Mouse (Mus musculus): ENCODE measurements around the gene Opn4.

Gene Opn4

DNA sequence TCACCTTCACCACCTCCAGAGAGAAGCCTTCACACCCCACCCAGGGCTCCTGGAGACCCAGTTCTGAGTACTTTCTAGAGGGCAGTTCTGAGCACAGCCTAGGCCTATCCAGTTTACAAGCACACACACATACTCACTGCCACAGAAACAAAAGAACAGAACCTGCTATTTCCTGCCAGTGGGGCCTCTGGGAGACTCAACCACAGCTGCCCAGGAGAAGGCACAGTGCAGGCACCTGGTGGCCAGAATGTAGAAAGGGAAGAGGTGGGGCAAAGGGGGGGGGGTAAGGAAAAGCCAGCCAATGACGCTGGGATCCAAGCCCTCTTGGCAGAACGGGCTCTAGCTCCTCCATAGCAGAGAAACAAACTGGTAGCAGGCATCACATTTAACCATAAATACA lies 37.5 kb downstream of the Opn4 start:
- no peak for DNase-seq (ENCODE audit: low spot score in 2 of 2)

DNA sequence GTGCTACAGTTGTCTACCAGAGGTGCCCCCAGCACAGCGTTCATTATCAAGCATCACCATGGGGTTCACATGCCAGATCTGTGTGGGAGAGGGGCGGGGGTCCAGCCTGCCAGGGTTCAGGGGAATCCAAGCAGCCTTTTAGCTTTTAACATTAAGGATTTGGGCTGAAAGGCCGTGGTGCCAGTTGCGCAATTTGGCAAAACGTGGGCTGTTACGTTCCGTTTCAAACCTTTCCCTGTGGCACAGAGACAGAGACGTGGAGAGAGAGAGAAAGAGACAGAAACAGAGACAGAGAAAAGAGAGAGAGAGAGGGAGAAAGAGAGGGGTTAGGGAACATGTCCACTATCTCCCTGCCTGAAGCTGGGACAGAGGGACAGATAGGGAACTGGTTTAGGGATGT lies 38.3 kb downstream of the Opn4 start:
- no peak for DNase-seq (ENCODE audit: low spot score in 2 of 2)

DNA sequence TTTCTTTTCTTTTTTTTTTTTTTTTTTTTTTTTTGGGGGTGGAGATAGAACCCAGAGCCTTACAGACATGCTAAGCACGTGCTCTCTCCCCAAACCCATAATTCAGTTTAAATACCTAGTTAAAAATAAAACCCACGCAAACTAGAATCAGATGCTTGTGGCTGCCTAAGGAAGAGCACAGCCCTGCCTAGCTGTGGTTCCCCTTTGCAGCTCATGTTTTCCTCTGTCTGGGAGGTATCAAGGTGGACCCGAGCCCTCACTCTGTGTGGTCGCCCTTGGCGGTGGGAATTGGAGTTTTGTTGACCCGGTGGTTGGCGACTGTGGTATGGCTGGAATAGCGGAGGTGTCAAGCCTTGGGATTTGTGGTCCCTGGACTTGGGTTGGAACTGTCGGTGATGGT lies 41.0 kb downstream of the Opn4 start:
- no peak for DNase-seq (ENCODE audit: low spot score in 2 of 2)

DNA sequence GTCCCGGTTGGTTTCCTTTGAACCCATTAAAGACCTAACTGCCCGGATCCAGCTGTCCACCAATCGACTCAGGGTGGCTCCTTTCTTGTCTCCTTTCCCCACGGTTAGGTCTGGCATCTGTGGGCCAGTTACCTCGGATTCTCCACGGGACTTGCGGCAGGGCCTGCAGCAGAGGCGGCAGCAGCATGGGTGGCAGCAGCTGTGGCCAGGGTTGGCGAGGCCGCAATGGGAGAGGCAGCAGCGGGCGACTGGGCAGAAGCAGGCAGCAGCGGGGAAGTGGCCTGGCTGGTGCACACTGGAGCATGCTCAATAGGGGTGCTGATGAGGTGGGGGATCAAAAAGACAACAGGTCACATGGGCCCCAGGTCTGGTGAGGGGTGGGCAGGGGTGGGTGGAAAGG lies 44.7 kb downstream of the Opn4 start:
- no peak for DNase-seq (ENCODE audit: low spot score in 2 of 2)

DNA sequence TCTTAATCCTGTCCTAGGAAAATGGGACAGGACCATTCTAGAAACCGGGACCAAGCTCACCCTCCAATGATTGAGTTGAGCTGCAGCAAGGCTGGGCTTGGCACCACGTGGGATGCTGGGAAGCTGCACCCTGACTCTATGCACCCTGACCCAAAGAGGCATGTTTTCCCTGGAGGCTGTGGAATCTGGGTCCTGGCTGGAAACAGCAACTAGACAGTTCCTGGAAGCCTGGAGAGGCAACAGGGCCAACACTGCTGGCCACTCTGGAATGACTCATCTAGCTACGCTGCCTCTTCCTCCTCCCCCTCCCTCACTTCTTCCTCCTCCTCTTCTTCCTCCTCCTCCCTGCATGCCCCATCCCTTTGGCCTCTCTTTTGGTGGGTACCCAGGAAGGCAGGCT lies 45.9 kb downstream of the Opn4 start:
- no peak for DNase-seq (ENCODE audit: low spot score in 2 of 2)

DNA sequence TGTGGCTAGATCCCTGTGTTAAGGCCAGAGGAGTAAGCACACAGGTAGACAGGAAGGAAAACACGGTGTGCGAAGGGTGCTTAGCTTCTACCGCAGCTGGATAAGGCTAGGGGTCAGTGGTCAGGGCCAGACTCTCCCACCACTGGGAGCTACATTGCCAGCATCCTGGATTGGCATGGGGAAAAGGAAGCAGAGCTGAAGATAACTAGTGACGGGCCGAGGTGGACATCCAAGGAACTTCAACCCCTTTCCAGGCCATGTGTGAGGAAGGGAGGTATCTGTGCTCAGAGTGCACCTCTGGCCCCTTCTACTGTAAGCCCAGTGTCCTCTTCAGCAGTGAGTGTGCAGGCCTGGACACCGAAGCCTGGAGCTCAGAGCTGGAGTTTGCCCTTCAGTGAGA lies 46.5 kb downstream of the Opn4 start:
- DNase-seq (ENCODE audit: low spot score in 2 of 2) = no peak

DNA sequence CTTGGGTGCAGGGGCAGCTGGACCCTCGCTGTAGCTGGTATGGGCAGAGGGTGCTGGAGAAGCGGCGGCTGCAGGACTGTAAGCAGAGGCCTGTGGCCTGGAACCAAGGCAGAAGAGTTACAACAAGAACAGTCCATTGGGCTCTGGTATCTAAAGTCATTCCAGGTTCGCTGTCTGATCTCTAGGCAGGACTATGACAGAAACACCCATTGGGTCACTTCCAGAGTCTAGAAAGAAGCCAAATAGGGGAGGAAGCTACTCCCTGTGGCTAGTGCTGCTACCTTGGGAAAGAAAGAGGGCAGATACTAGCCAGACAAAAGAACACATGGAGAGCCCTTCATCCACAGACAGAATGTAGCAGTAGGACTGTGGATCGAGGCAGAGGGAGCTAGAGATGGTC lies 47.7 kb downstream of the Opn4 start:
- no peak for DNase-seq (ENCODE audit: low spot score in 2 of 2)

DNA sequence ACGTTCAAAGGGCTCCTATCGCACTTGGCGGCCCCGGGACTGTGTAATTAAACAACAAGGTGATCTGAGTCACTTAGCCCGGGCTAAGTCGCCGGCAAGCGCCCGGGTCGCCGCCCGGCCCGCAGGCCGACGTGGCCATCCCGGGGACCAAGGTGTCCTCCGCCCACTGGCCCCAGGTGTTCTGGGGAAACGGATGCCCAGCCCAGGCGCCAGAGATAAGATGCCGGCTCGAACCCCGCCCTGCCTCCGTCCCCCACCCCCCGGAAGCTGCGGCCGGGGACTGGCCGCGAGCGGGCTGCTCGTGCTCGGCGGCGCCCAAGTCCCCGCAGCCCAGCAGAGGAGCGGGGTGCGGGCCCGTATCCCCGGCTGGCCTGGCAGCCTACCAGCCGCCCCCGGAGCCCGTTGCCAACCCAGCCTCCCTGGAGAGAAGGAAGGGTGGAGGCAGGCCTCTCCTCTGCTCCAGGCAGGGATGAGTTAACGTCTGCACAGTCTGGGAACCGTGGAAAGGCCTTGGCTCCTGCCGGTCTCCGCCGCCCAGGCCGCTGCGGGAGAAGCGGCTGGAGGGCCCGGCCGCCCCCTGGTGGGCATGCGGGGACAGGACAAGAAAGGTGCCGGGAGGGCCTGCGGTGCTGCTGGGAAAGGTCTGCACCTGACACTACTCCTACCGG lies 50.8 kb downstream of the Opn4 start:
- peak; percentile 63 to 65 for DNase-seq (ENCODE audit: low spot score in 2 of 2)

DNA sequence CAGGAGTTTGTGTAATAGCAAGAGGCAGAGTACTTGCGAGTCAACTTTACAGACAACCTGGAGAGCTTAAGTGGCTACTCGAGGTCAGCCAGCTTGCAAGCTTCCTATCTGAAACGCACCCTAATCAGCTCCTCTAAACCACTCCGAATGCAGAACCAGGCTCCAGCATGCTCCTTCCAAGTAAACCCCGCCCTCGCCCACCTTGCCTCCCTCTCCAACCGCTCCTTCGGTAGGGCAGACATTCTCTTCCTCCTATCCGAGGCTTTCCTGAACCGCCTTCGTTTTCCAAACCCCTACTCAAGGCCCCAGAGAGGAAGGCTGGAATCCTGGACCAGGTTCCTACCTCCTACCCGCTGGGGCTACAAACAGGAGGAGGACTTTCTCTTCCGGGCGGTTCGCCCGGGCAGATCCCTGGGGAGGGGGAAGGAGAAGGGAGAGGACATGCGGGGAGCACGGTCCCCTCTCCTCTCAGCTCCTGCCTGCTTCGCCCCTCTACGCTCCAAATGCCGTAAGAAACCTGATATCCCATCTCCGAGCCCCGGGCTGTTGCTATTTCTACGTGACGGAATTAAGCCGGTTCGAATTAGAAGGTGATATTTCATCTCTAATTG lies 51.4 kb downstream of the Opn4 start:
- peak in 1 of 2 experiments; percentile 45 for DNase-seq (ENCODE audit: low spot score in 2 of 2)

DNA sequence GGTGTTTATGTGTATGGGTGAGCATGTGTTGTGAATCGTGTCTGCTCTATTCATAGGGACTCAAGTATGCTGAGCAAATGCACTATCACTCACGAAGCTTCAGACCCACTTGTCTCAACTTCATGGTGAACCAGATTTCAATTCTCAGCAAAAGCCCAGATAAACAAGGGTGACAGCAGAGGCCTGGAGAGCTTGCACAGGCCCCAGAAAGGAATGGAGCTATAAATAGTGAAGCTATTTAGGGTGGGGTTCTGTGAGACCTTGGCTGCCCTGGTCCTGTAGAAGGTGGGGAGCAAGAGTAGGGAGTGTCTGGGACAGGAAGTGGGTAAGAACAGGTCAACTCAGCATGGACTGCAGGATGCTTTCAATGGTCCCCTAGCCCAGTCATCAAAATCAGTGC lies 55.4 kb downstream of the Opn4 start:
- no peak for DNase-seq (ENCODE audit: low spot score in 2 of 2)

DNA sequence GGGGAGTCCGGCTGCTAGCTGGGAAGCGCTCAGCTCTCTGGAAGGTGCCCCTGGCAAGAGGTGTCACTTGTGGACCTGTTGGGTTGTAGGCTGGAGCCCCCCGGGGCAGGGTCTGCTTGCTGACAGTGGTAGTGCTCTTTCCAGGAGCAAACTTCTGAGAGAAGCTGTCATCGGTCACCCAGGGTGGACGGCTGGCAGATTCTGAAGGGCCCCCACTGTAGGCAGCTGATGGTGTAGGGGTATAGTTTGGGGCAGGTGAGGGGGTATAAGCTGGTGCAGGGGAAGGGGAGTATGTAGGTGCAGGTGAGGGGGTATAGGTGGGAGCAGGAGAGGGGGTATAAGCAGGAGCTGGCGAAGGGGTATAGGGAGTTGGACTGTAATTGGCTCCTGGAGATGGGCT lies 55.9 kb downstream of the Opn4 start:
- no peak for DNase-seq (ENCODE audit: low spot score in 2 of 2)

DNA sequence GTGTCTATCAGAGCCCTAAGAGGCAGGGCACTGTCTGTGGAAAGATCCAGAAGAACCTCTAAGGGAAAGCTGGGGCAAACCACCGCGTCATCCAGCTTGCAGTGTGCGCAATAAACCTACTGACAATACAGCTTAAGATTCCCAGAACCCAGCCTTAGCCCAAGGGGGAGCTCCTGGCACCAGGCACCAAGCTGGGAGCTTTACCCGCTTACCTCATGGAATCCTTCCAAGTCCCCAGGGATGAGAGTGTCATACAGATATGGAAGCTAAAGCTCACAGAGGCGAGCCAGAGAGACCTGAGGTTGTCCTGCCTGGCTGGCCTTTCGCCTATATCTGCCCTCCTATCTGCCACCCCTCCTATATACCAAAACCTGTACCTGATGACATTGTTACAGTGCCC lies 56.3 kb downstream of the Opn4 start:
- no peak for DNase-seq (ENCODE audit: low spot score in 2 of 2)

DNA sequence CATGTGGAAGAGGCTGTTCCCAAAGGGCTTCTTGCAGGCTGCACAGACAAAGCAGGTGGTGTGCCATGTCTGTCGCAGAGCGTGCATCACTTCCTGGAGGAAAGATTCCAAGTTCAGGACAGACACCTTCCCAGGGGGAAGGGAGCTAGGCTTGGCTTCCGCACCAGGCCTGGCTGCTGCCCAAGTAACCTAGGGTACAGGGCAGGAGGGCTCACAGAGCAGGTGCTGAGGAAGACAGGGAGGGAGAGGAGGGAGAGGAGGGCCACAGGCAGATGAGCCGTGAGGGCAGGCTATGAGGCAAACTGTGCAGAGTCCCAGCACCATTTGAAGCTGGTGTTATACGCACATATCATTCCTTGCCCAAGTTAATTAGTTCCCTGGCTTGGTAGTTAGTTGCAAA lies 58.0 kb downstream of the Opn4 start:
- DNase-seq (ENCODE audit: low spot score in 2 of 2) = no peak

DNA sequence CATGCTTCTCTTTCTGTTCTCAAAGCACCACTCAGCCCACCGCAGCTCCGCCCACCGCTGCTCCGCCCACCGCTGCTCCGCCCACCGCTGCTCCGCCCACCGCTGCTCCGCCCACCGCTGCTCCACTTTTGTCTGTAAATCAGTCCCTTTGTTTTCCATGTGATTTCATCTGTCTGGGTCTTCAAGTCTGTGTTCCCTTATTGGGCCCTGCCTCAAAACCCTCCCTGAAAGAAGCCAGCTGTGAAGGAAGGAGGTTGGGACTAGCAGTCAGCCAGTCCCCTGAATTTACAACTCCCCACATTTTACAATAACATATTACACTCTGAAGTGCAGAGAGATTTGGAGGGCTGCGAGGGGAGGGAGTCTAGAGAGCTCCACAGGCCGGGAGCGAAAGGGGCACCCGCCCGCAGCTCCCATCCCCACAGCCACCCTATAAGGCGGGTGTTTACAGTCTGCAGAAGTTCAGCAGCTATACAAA lies 59.2 kb downstream of the Opn4 start:
- no peak for DNase-seq (ENCODE audit: low spot score in 2 of 2)

Data from right cerebral cortex, postnatal 36 days (tissue).